Mouse (Mus musculus) lung, embryonic 14.5 days (tissue): ENCODE measurements at regions not wholly inside any gene's neighbourhood (a gene's known extent, or its start where the extent isn't known, plus 50 kb on each side); places are given as distances from the start of the nearest gene placed in this dataset.

Source experiments
- ATAC-seq: fragments of 200-750 bp; cut with Nextera tagmentation; 2 replicates; pipeline ENCODE4 v1.8.0; 2017; ENCODE audit warnings: mild to moderate bottlenecking, moderate TSS enrichment, moderate library complexity; ENCODE audit not compliant: insufficient read depth
- DNase-seq: peaks from one replicate; pipeline ENCODE4 v3.0.0-alpha.2; 2015
- H3K27ac ChIP-seq: fragments of 300-500 bp; sonication (generic); 2 replicates; pipeline ENCODE4 v1.5.1; 2014; ENCODE audit warnings: low read depth, mild to moderate bottlenecking, moderate library complexity
- H3K27me3 ChIP-seq: fragments of 300-500 bp; sonication (generic); 2 replicates; pipeline ENCODE4 v1.6.1; 2014; ENCODE audit warnings: low read length, control low read depth; ENCODE audit not compliant: insufficient read depth
- H3K36me3 ChIP-seq: fragments of 300-500 bp; sonication (generic); 2 replicates; pipeline ENCODE4 v1.6.1; 2014; ENCODE audit warnings: control low read depth; ENCODE audit not compliant: insufficient read depth
- H3K4me1 ChIP-seq: fragments of 300-500 bp; sonication (generic); 2 replicates; pipeline ENCODE4 v1.6.1; 2014; ENCODE audit warnings: antibody characterized with exemption, control low read depth; ENCODE audit not compliant: insufficient read depth
- H3K4me2 ChIP-seq: fragments of 300-500 bp; sonication (generic); 2 replicates; pipeline ENCODE4 v1.6.1; 2014; ENCODE audit warnings: mild to moderate bottlenecking
- H3K4me3 ChIP-seq: fragments of 300-500 bp; sonication (generic); 2 replicates; pipeline ENCODE4 v1.5.1; 2014; ENCODE audit warnings: low read depth, low read length
- H3K9ac ChIP-seq: fragments of 300-500 bp; sonication (generic); 2 replicates; pipeline ENCODE4 v1.6.1; 2014
- H3K9me3 ChIP-seq: fragments of 300-500 bp; sonication (generic); 2 replicates; pipeline ENCODE4 v1.6.1; 2016; ENCODE audit warnings: low read depth, low read length, control low read depth
- CTCF ChIP-seq: IDR thresholded peaks from 2 replicates; pipeline ENCODE4 v1.5.1; 2016; ENCODE audit warnings: antibody characterized with exemption, low read depth
- WGBS: fragments of 180-500 bp; shearing (Covaris S2); extraction: QIAGEN DNeasy Blood & Tissue Kit; methylation state at CpG from one replicate; pipeline ENCODE4 v1.1.7; 2014; 5-methylcytosine and 5-hydroxymethylcytosine counted together

GRCm38 (mm10) chr1:33395733-33396132, 273.9 kb downstream of the Prim2 start:
- Histone ChIP-seq H3K27me3 (no peaks in the 10 kb centered on the region), H3K9ac (no peak overlapping the region), H3K9me3 (no peaks in the 10 kb centered on the region), H3K4me2 (no peak overlapping the region), H3K36me3 (no peaks in the 10 kb centered on the region), H3K4me1 (no peaks in the 10 kb centered on the region), H3K27ac (no peak overlapping the region), H3K4me3 (no peak overlapping the region)
- DNase-seq (no peak), ATAC-seq (no peak)
- WGBS: 78% methylated on average over 10 of the region's 10 CpGs
- TF ChIP-seq CTCF: no peak

GRCm38 (mm10) chr1:33394989-33395594, 274.5 kb downstream of the Prim2 start:
- H3K27ac ChIP-seq: no peak overlapping the region
- H3K4me3 ChIP-seq: no peak overlapping the region
- H3K9me3 ChIP-seq: no peaks in the 10 kb centered on the region
- H3K27me3 ChIP-seq: no peaks in the 10 kb centered on the region
- 82% methylated on average over 5 of the region's 5 CpGs for WGBS
- H3K4me1 ChIP-seq: no peaks in the 10 kb centered on the region
- no peak overlapping the region for H3K9ac ChIP-seq
- no peaks in the 10 kb centered on the region for H3K36me3 ChIP-seq
- no peak overlapping the region for H3K4me2 ChIP-seq
- DNase-seq: no peak
- TF ChIP-seq CTCF: no peak
- ATAC-seq: no peak

- H3K27me3 ChIP-seq: no peaks in the 10 kb centered on the region
- H3K4me3 ChIP-seq: no peak overlapping the region
- no peak overlapping the region for H3K4me2 ChIP-seq
- no peak for DNase-seq
- H3K4me1 ChIP-seq: no peaks in the 10 kb centered on the region
- H3K9me3 ChIP-seq: no peaks in the 10 kb centered on the region
- 42% methylated on average over 7 of the region's 7 CpGs for WGBS
- TF ChIP-seq CTCF: no peak
- H3K27ac ChIP-seq: no peak overlapping the region
- no peak for ATAC-seq
- H3K9ac ChIP-seq: no peak overlapping the region
- H3K36me3 ChIP-seq: no peaks in the 10 kb centered on the region
These were observed 298.8 kb downstream of the Prim2 start for GRCm38 (mm10) chr1:33370796-33371195.

GRCm38 (mm10) chr1:33362688-33363426, 306.7 kb downstream of the Prim2 start:
- no peaks in the 10 kb centered on the region for H3K4me1 ChIP-seq
- TF ChIP-seq CTCF: no peak
- no peaks in the 10 kb centered on the region for H3K9me3 ChIP-seq
- H3K4me3 ChIP-seq: no peak overlapping the region
- DNase-seq (no peak), ATAC-seq (no peak)
- H3K4me2 ChIP-seq: no peak overlapping the region
- H3K27me3 ChIP-seq: no peaks in the 10 kb centered on the region
- 35% methylated on average over 13 of the region's 13 CpGs for WGBS
- H3K27ac ChIP-seq: no peak overlapping the region
- H3K9ac ChIP-seq: no peak overlapping the region
- H3K36me3 ChIP-seq: no peaks in the 10 kb centered on the region

- Histone ChIP-seq H3K4me3 (no peak overlapping the region), H3K27me3 (no peaks in the 10 kb centered on the region), H3K36me3 (no peaks in the 10 kb centered on the region), H3K9me3 (no peaks in the 10 kb centered on the region), H3K9ac (no peak overlapping the region), H3K4me2 (no peak overlapping the region), H3K27ac (no peak overlapping the region), H3K4me1 (no peaks in the 10 kb centered on the region)
- DNase-seq: peak; percentile 75
- WGBS: 39% methylated on average over 3 of the region's 3 CpGs
- ATAC-seq: peak; percentile 87; the same call in 1 of the 2 replicates
- no peak for TF ChIP-seq CTCF
These were observed 335.5 kb downstream of the Prim2 start for GRCm38 (mm10) chr1:33334061-33334460.
